Mouse (Mus musculus): ENCODE data around the gene Psen2.

Psen2 gene

DNA sequence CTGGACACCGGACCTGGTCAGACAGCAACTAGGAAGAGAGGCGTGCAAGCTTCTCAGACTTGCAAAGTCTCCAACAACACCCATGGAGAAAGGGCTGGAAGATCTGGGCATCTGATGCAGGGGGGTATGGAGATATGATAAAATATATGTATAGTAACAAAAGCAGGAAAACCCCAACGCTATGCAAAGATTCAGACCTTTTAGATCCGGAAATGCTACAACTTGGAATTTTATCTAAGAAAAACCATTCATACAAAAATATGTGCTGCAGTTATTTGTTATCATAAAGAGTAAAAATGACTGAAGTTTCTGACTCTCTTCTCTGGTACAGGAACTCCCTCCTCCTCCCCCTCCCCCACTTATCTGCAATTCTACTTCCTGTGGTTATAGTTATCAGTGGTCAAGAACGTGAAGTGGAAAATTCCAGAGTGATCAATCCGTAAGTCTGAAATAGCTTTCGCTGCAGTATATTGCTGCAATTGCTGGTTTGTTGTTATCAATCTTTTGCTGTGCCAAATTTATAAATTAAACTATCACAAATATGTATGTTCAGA lies 14.6 kb downstream of the Psen2 start:
- DNase-seq = no peak

DNA sequence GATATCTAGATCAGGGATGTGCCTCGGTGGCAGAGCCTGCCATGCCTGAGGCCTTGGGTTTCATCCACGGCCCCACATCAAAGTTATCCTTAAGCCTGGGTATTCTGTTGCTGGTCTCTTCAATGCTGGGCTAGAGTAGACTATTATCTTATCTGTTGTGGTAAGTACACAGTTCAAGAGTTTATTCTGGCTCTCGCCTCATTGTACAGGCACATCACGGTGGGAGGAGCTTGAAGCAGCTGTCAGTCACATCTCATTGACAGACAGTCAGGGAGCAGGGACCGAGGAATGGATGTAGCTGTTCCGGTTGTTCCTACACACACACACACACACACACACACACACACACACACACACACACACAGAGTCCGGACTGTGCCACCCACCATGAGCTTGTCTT lies 15.3 kb downstream of the Psen2 start:
- DNase-seq = no peak

DNA sequence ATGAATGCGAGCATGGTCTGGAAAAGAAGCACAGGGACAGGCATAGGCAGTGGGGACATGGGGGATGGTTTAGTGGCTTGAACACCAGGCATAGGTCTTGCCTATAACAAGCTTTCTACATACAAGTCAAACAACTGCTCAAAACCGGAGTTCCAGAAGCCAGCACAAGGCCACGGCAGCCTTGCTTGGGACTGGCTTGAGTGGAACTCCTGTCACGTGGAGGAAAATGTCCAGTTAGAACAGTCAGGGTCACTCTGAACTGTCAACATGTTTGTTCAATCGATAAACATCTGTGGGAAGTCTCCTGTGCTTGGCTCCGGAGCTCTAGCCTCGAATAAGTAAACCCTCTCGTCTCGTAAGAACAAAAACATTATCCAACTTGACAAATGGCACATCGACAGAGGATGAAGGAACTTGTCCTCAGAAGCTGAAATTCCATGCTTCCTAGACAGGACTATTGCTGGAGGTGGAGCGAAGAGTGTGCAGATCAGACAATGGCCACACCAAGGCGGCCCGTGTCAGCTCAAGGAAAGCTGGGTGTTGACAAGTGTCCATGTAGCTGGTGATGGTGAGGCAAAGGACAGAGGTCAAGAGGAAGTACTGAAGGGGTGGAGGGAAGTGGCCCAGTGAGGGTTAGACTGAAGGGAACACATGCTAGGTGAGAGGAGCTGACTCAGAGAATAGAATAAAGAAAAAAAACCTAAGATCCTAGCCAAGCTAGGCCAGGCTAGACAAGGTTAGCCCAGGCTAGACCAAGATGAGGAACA lies 17.3 kb downstream of the Psen2 start:
- DNase-seq = no peak

DNA sequence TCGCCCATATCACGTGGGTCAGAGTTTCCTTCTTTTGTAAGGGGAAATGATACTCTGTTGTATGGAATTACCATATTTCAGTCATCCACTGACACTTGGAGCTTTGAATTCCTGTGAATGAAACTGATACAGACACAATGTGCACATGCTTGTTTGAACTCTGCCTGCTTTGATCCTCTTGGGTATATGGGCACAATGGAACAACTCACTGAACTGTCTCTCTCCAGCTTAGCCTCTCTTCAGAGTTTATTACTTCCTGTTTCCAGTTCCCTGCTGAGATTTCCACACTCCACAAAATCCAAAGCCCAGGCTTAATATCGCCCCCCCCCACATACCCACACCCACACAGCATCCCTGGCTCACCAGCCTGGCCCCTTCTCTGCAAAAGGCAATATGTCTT lies 31.5 kb downstream of the Psen2 start:
- no peak for DNase-seq

DNA sequence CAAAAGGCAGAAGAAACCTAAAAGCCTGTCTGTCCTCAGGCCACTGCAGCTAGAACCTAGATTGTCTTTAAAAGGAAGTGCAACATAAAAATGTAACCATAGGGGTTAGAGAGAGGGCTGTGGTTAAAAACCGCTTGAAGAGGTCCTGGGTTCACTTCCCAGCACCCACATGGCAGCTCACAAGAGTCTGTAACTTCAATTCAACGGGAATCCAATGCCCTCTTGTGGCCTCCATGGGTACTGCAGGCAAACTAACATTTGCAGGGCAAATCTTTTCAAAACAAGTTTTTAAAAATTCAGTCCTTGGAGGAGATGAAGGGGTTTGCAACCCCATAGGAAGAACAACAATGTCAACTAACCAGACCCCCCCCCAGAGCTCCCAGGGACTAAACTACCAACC lies 32.7 kb downstream of the Psen2 start:
- peak; percentile 38 for DNase-seq

DNA sequence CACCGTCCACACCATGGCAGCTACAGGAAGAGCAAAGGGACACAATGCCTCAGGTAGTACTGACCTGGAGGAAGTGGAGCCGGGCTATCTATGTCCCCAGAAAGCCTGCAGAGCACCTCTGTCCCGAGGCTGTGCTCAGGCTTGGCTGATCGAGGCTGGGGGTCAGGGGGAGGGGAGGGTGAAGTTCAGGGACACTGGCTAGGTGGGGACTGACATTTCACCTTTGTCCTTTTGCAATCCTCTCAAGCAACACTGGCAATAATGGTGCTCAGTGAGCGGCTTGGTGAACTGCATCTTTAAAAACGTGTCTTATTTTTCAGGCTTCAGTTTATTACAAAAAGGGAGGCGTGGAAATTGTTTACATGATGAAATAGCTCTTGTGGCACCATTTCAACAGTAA lies 33.3 kb downstream of the Psen2 start:
- DNase-seq = no peak

DNA sequence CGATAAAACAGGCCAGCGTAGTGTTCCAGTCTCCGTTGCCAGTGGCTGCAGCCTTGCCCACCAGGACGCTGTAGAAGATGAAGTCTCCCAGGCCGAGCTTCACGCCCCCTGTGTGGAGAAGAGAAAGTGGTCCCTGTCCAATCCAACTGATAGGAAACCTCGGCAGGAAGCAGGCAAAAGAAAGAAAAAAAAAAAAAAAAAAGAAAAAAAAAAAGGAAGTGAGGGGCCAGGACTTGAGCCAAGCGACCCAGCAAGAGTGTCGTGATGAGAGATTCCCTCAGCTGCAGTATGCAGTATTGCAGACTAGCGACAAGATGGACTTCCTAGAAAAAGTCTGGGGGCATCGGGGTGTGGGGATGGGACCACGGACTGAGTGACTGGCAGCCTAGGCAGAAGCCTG lies 34.4 kb downstream of the Psen2 start:
- no peak for DNase-seq

DNA sequence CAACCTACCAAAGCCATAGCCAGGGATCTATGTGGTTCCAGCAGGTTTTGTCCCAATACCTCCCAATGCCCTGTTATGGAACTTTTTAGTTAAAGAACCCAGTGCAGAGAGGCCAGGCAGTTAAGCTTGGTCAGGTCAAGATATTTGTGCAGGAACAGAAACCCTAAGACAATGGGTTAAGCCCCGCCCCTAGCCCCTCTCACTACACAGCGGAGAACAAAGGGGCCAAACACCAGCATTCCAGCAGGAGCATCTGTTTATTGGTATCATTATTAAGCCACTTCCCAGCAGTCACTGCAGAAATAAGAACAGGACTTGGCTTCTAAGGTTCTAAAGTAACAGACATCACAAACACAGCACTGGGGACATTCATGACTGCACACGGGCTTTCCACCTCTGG lies 36.5 kb downstream of the Psen2 start:
- no peak for DNase-seq

DNA sequence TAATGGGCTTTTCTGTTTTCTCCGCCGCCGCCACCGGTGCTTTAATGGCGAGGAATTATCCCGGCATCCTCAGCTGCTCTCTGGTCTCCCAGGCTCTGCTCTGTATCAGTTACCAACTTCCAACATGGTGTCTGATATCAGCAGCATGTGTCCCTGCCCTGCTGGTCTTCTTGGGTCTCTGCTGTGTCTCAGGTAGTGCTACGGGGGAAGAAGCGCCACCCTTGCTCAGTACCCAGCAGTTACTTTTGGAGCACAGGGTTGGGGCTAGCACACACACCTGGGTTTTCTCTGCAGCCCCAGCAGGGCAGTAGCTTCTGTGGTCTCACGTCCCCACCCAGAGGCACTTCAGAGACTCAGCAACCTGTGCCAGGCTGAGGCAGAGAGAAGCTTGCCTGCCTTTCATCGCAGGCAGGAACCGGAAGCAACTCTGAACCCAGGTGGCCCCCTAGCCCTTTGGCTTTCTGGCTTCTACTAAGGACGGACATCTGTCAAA lies 37.0 kb downstream of the Psen2 start:
- peak; percentile 29 for DNase-seq

DNA sequence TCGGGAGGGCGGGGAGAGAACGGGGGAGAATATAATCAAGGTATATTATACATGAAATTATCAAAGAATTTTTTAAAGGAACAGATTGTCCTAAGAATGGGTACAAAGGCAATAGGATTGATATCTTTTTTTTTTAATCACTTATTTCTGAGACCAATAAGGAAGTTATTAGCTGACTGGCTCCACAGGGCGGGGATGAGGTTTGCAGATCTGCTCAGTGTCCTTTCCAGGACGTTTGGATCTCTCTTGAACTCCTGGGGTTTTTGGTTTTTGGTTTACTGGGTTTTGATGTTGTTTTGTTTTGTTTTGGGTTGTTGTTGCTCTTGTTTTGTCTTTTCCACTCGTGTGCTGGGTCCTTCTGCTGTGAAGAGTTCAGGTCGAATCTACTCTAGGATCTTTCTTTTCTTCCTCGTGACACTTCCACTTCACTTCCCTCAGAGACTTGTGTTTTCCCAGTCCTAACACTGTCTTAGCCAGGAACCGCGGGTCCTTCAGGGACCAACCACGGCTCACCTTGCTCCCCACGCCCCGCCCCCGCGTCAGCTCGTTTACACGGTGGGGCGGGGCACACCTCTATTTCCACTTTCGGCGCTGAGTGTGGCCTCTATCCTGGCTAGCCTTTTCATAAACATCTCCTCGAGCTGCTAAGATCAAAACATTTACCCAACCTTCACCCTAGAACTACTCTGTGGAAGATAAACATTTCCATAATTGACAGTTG lies 37.6 kb downstream of the Psen2 start:
- DNase-seq = peak; percentile 83

DNA sequence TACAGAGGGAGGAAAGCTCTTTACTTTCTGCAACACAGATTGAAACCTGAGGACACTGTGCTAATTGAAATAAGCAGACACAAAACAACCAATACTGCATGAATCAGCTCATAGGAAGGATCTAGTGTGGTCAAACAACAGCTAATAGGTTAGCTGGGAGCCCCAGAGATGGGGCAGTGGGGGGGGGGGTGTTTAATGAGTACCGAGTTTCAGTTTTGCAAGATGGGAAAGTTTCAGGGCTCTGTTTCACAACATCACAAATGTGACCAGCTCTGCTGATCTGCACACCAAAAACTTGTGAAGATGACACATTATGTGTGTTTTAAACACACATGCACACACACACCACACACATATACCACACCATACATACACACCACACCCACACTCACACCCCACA lies 41.2 kb downstream of the Psen2 start:
- no peak for DNase-seq

DNA sequence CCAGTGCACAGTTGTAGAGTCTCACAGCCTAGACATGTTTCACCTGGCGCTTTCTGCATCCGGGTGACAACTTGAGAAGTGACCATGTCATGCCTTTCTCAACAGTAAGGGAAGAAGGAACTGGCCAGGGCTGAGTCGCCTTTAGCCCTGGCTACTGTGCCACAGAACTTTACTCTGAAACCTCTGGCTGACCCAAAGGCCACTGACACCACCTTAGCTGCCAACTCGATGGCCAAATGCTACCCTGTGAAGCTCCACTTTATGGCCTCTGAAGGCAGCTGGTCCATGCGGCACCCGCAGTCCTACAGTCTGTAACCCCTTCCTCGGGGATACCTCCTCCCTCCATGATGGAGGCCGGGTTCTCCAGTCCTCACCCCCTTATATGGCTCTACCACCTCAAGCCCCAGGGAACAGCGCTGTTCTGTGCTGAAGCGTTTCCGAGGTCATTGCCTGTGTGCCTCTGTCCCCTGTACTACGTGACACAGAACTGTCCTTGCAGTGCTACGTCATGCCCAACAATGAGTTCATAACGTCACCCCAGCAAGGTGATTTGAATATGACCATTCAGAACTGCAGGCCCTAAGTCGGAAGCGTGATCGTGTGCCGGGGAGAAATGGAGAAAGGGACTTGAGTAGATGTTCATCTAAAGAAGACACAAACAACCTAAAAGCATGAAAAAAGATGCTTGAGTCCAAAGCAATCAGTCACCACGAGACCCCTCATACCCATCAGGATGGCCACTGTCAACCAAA lies 42.3 kb downstream of the Psen2 start:
- DNase-seq = no peak

DNA sequence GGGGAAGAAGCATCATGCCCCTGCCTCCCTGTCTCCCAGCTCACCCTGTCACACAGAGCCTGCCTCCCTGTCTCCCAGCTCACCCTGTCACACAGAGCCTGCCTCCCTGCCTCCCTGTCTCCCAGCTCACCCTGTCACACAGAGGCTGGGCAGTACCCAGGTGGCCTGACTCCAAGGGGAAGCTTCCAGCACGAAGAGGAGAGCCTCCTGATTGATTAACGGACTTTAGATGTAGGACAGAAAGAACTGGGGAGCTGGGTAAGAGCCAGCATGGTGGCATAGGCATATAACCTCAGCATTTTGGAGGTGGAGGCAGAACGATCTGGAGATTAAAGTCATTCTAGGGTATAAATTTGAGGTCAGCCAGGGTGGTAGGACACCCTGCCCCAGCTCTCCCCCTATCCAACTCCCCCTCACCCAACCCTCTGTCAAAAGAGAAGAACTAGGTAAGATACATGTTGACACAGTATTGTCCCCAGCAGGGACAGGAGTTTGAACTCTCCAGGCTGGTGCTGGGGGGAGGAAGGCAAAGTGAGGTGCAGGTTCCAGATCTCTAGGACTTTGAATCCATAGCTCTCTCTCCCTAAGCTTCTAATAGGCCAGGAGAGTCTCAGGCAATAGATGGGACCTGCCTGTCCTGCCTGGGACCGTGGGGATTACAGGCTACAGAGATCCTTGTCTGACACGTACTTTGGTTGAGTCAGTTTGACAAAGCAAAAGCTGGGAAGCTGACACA lies 46.5 kb downstream of the Psen2 start:
- no peak for DNase-seq

DNA sequence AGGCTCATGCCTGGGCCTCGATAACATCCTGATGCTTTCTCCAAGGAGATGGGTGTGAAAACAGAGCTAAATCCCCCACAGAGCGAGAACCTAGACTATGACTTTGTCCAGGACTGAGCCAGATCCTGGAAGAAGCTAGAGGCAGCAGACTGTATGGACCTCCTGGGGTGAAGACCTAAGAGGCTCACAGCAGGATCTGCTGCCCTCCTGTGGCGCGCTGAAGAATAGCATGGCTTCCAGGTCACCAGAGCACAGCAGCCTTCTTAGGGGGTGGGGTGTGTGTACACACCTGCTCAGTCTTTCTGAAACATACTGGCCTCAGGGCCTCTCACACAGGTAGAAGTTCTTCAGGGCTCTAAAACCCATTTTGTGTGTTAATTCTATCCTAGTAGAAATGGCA lies 48.2 kb downstream of the Psen2 start:
- DNase-seq = peak; percentile 80

DNA sequence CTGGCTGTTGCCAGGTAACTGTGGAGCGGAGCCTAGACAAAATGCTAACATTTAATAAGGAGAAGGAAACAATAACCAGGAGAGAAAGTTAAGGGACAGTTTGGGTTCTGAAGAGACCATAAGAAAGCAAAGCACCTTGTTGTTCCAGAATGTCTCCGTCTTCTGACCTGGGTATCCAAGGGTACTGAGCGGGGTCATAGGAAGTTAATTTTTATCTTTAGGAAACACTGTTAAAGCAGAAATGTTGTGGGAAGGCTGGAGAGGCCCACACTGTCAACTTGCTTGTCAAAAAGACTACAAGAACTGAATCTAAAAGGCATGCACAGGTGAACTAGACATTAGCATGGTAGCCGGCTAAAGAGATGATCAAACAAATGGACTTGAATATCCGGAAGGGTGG lies 50.3 kb downstream of the Psen2 start:
- no peak for DNase-seq

DNA sequence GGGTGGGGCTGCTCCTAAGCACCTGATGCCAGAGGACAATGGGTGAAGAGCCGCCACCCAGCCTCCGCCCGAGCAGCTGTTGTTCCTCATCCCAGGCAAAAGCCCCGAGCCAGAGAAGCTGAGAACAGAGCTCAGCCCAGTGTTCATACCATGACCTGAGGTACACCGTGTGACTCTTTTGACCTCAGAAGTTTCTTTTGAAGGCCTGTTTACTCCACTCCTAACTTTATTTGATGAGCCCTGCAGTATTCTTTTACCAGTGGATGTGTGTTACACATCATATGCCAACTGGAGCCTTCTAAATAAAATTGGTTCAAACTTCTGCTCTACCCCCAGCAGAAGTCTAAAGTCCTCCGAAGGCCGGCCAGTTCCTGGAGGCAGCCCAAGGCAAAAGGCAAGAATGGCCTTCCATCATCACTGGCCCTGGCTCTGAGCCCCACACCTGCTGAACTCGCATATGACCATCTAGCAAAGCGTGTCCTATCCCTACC lies 52.4 kb downstream of the Psen2 start:
- peak; percentile 60 for DNase-seq

DNA sequence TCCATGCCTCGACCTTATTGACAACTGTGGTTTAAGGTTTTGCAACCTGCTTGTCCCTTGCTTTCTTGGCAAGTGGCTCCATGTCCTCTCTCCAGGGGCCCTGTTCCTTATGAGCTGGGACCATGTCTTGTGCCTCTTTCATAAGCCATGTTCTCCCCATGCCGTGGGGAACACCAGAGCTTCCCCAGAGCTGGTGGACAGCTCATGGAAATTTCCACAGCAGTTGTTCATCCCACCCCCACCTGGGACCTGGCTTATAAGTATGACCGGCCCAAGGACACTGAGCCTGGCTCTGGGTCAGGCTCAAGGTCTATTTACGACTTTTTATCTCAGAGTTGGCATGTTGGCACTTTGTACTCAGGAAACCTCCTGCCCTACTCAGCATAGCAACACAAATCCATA lies 53.2 kb downstream of the Psen2 start:
- no peak for DNase-seq

DNA sequence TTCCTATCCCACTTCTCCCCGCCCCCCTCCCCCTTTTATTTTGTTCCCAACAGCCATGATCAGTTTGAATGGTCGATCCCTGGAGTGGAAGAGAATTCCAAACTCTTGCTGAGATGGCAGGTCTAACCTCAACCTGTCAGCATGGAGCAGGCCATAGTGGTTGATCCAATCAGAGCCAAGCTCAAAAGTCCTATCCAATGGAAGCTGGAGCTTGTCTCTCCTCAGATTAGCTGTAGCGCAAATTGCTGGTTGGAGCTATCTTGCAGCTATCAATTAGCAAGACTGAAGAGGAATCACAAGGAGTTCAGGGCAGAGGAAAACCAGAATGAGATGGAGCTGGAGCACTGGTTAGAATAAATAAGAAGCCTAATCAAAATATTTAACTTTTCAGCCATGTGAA lies 54.9 kb downstream of the Psen2 start:
- no peak for DNase-seq

DNA sequence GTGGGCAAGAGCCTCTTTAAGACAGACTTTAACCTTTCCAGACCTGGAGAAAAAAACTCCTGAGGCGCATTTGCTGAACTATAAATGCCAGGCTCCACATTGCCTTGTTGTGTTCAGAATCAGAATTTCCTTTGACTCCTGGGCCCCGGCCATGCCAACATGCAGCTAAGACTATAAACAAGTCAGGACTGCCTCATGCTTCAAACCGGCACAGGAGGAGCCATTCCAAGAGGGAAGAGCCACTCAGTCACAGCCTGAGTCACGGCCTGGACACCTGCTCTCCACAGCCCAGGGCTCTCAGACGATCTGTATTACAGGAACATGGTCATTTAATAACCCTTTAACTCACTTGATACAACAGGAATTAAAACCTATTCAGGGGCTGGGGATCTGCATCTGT lies 62.5 kb downstream of the Psen2 start:
- DNase-seq = no peak

DNA sequence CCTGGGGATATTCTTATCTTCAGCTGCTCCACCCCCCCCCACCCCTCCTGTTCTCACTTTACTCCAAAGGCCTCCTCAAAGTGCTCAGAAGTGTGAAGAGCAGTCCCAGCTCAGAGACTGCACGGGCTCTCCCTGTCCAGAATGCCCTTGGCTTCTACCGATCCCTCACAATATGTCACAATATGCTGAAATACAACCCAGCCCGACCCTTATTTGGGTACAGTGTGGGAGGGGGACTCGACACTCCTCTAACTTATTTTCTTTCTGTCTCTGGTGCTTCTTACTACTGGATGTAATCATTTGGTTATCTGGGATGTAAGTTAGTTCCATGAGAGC lies 63.6 kb downstream of the Psen2 start:
- DNase-seq = no peak

DNA sequence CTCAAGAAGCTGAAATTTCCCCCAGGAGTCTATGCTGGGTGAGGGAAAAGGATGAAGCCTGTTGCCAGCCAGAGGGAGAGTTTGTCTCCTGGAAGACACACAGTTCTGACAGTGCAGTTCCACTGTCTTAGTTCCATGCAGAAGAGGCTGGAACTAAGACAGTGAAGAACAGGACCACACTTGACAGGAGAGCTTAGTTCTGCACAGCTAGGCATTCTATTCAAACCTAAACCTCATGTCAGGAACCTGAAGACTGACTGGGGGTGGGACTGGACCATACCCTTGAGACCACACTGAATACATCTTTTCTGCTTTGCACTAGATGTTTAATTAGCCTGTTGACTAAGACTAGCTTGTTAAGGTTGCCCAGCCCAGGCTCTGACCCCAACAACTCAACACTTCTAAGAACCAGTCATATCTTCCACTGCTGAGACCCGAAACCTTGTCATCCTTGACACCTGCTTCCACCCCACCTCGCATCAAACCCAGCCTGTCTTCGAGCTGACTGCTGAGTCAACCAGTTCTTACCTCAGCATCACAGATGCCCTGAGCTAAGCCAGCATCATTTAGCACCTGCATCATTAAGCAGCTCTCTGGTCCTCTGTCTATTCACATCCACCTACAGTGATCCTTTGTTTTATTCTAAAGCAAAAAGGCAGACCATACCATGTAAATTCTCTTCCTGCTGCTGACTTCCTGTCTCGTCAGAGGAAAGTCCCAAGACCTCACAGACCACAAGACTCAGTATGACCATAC lies 64.1 kb downstream of the Psen2 start, which contains the start of gene Coq8a:
Gene Coq8a, minus strand, starts transcription at position 644 of the 756 bp plus-strand sequence.
- DNase-seq = no peak

DNA sequence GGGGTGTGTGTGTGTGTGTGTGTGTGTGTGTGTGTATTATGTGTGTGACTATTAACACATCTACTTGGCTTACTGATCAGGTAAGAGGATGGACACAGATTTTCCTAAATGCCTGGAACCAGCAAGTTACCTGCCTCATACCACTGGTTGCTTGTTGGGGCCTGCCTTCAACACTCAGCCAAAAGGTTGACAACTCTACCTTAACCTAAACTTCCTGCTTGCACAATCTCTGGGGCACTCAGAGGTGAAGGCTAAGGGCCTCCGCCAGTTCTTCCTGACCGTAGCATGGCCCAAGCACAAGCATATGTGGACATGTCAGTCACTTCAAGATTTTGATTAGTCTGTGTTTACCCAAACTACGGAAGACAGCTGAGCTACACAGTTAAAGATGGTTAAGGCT lies 65.3 kb downstream of the Psen2 start:
- no peak for DNase-seq

All from kidney, postnatal 10 days (tissue).